Mouse (Mus musculus) heart, postnatal 0 days (tissue): ENCODE data around the gene Igdcc4.

Experiments used
- CTCF ChIP-seq: IDR thresholded peaks from 2 replicates; pipeline ENCODE4 v1.5.1; 2016; ENCODE audit warnings: antibody characterized with exemption, control low read depth, low read depth
- EP300 ChIP-seq: IDR thresholded peaks from 2 replicates; pipeline ENCODE4 v1.6.1; 2016; ENCODE audit warnings: antibody characterized with exemption, low read depth

DNA sequence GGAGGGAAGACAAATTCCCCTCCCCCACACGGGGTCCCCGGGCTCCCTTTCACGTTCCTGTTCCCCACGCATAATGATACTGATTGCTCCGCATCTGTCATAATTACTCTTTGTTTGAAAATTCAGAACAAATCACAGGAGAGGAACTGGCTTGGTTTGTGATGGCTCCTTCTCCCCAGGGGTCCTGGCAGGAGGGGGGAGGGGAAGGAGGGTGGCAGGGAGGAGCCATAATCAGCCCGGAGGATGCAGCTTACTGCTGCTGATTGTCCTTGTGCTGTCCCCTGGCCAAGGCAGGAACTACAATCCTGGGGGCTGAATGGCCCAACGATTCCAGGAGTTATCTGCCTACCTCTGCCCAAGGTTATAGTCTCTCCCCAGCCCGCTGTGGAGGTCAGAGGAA is 55.3 kb downstream of the Igdcc4 start:
- TF ChIP-seq CTCF: no peak
- TF ChIP-seq EP300: no peak
